Mouse (Mus musculus): ENCODE measurements around the gene Fryl. TPM values are rescaled to one million over a fixed set of nuclear protein-coding genes. Genes with fewer than 3 reads are reported as not detected.

Fryl gene
- polyA plus RNA-seq, 1 experiment from 2014 or later, result 48.0 TPM

DNA sequence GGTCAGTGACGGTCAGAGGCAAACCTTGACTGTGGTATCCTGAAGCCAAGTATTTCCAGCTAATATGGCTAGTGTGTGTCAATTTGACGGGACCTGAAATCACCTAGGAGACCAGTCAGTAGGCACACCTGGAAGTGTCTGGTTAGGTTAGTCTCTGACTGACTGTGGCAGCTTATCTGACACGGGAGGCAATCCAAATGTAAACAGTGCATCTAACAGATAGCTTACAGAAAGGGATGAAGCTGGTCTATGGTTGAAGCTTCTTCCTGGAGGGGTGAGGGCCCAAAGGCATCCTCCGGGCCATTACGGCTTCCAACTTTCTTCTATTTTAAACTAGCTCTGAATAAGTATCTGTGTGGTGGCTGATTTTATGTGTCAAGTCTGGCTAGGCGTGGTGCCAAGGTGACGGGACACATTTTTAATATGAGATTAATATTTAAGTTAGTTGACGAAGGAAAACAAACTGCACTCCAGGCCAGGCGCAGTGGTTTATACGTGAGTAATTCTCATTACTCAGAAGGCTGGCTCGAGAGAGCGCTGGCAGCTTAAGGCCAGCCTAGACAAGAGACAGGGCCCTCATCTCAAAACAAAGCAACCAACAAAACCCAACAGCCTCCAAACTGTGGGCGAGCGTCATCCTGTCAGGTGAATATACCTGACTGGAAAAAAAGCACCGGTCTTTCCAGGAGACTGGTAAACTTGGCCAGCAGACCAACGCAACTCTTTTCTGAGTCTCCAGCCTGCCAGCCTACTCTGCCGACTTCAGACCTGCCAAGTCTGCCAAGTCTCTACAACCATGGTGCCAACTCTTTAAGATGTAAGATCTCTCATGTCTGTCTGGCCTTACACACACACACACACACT, 23.2 kb downstream of the Fryl start:
- DNase-seq (ENCODE audit: low spot score) (peak; percentile 30), ATAC-seq (replicated peaks; ENCODE audit: low FRiP score) (no peak)
- H3K9me3 ChIP-seq (ENCODE audit: control insufficient read depth, low read length), result no peaks in the 10 kb centered on the region
- H3K4me2 ChIP-seq (ENCODE audit: low read depth, low read length, severe bottlenecking), result no peak overlapping the region
- H3K27me3 ChIP-seq (ENCODE audit: control insufficient read depth, insufficient read depth, low read length), result no peaks in the 10 kb centered on the region
- no peak overlapping the region for H3K27ac ChIP-seq (ENCODE audit: low read depth, low read length)
- WGBS, result 85% methylated on average over 17 of the region's 17 CpGs
- H3K36me3 ChIP-seq (ENCODE audit: control insufficient read depth, insufficient read depth, low read length), result no peaks in the 10 kb centered on the region
- no peak overlapping the region for H3K9ac ChIP-seq (ENCODE audit: low read length)
- H3K4me3 ChIP-seq (ENCODE audit: low read depth, low read length), result no peak overlapping the region
- peaks cover 4% of the 10 kb centered on the region; the same call in 1 of the 2 replicates for H3K4me1 ChIP-seq (replicated peaks; ENCODE audit: control insufficient read depth, insufficient read depth, low read length)

DNA sequence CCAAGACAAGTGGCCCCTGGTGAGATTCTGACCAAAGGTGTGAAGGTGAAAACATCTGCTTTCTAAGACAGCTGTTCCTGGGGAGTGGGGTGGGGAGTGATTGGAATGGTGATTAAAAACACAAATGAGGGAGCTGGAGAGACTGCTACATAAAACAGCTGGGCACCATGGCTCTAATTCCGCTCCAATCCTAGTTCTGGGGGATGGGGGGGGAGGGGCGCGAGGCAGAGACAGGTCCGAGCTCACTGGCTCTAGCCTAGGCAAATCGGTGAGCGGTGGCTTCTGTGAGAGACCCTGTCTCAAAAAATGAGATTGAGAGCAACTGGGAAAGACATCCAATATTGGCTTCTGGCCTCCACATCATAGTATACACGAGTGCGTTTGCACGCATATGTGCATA, 24.2 kb downstream of the Fryl start:
- Histone ChIP-seq H3K27ac (ENCODE audit: low read depth, low read length) (no peak overlapping the region), H3K9me3 (ENCODE audit: control insufficient read depth, low read length) (no peaks in the 10 kb centered on the region), H3K27me3 (ENCODE audit: control insufficient read depth, insufficient read depth, low read length) (no peaks in the 10 kb centered on the region), H3K9ac (ENCODE audit: low read length) (no peak overlapping the region), H3K36me3 (ENCODE audit: control insufficient read depth, insufficient read depth, low read length) (no peaks in the 10 kb centered on the region), H3K4me1 (replicated peaks; ENCODE audit: control insufficient read depth, insufficient read depth, low read length) (peaks cover 4% of the 10 kb centered on the region; the same call in 1 of the 2 replicates), H3K4me3 (ENCODE audit: low read depth, low read length) (no peak overlapping the region), H3K4me2 (ENCODE audit: low read depth, low read length, severe bottlenecking) (no peak overlapping the region)
- ATAC-seq (replicated peaks; ENCODE audit: low FRiP score) (no peak), DNase-seq (ENCODE audit: low spot score) (peak; percentile 51)
- WGBS, result 22% methylated on average over 9 of the region's 9 CpGs

DNA sequence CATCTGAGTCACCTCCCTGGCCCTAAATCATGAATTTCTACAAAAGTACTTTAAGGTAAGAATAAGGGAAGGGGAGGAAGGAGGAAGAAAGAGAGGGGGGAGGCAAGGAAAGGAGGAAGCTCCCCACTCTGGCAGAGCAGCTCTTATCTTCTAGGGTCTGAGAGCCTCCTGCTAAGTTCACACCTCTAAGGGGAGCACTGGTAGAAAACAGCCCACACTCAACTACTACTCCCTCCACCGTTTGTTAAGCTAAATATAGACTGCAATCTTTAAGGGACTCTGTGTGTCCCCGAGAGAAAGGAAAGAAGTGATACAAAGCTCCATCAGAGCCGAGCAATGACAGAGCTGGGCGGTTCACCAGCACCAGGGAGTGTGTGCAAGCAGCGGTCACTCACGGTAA, 24.6 kb downstream of the Fryl start:
- DNase-seq (ENCODE audit: low spot score), result peak; percentile 4
- no peak overlapping the region for H3K4me2 ChIP-seq (ENCODE audit: low read depth, low read length, severe bottlenecking)
- H3K4me3 ChIP-seq (ENCODE audit: low read depth, low read length), result no peak overlapping the region
- no peak overlapping the region for H3K27ac ChIP-seq (ENCODE audit: low read depth, low read length)
- no peaks in the 10 kb centered on the region for H3K27me3 ChIP-seq (ENCODE audit: control insufficient read depth, insufficient read depth, low read length)
- H3K9me3 ChIP-seq (ENCODE audit: control insufficient read depth, low read length), result no peaks in the 10 kb centered on the region
- H3K4me1 ChIP-seq (replicated peaks; ENCODE audit: control insufficient read depth, insufficient read depth, low read length), result peaks cover 2% of the 10 kb centered on the region; the same call in 1 of the 2 replicates
- no peak for ATAC-seq (replicated peaks; ENCODE audit: low FRiP score)
- WGBS, result 14% methylated on average over 6 of the region's 6 CpGs
- no peaks in the 10 kb centered on the region for H3K36me3 ChIP-seq (ENCODE audit: control insufficient read depth, insufficient read depth, low read length)
- no peak overlapping the region for H3K9ac ChIP-seq (ENCODE audit: low read length)

DNA sequence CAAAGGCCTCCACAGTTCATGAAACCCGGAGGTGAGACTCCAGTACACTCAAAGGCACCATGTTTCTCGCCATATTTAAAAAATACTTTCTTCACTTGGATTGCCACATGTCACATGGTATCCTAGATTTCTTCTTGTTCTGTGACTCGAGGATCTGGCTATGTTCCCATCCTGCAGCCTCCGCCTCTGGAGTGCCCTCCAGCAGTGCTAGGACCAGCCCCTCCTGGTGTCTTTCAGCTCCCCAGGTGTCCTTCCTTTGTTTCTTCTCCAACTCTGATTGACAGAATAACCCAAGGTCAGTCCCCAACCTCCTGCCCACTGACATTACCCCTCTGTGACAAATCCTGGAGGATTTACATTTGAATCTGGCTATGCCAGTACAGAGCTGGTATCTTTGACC, 26.2 kb downstream of the Fryl start:
- Histone ChIP-seq H3K4me3 (ENCODE audit: low read depth, low read length) (no peak overlapping the region), H3K36me3 (ENCODE audit: control insufficient read depth, insufficient read depth, low read length) (no peaks in the 10 kb centered on the region), H3K9me3 (ENCODE audit: control insufficient read depth, low read length) (no peaks in the 10 kb centered on the region), H3K27me3 (ENCODE audit: control insufficient read depth, insufficient read depth, low read length) (no peaks in the 10 kb centered on the region), H3K9ac (ENCODE audit: low read length) (no peak overlapping the region), H3K4me2 (ENCODE audit: low read depth, low read length, severe bottlenecking) (no peak overlapping the region), H3K4me1 (replicated peaks; ENCODE audit: control insufficient read depth, insufficient read depth, low read length) (no peaks in the 10 kb centered on the region; the same call in 1 of the 2 replicates), H3K27ac (ENCODE audit: low read depth, low read length) (no peak overlapping the region)
- 46% methylated on average over 4 of the region's 4 CpGs for WGBS
- DNase-seq (ENCODE audit: low spot score), result no peak
- ATAC-seq (replicated peaks; ENCODE audit: low FRiP score), result no peak

DNA sequence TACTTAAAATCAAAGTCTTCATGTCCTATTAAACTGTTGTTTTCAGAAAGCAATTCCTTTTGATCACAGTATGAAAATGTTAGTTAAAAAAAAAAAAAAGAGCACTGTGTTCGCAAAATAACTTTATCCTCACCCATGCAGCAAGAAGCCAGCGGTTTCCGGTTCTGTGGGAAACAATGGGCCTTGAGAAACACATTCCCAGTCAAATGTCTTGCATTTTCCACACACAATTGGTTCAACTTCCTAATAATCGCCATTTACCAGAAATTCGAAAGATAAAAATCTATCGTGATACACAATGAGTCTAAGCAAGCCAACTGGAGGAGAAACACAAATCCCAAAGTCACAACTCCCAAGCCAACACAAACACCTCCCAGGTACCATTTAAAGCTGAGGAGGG, 27.0 kb downstream of the Fryl start:
- H3K36me3 ChIP-seq (ENCODE audit: control insufficient read depth, insufficient read depth, low read length), result no peaks in the 10 kb centered on the region
- H3K9ac ChIP-seq (ENCODE audit: low read length), result no peak overlapping the region
- no peak overlapping the region for H3K27ac ChIP-seq (ENCODE audit: low read depth, low read length)
- no peaks in the 10 kb centered on the region for H3K9me3 ChIP-seq (ENCODE audit: control insufficient read depth, low read length)
- H3K4me3 ChIP-seq (ENCODE audit: low read depth, low read length), result no peak overlapping the region
- ATAC-seq (replicated peaks; ENCODE audit: low FRiP score) (no peak), DNase-seq (ENCODE audit: low spot score) (no peak)
- H3K4me2 ChIP-seq (ENCODE audit: low read depth, low read length, severe bottlenecking), result no peak overlapping the region
- no peaks in the 10 kb centered on the region; the same call in 1 of the 2 replicates for H3K4me1 ChIP-seq (replicated peaks; ENCODE audit: control insufficient read depth, insufficient read depth, low read length)
- 85% methylated on average over 6 of the region's 6 CpGs for WGBS
- no peaks in the 10 kb centered on the region for H3K27me3 ChIP-seq (ENCODE audit: control insufficient read depth, insufficient read depth, low read length)

DNA sequence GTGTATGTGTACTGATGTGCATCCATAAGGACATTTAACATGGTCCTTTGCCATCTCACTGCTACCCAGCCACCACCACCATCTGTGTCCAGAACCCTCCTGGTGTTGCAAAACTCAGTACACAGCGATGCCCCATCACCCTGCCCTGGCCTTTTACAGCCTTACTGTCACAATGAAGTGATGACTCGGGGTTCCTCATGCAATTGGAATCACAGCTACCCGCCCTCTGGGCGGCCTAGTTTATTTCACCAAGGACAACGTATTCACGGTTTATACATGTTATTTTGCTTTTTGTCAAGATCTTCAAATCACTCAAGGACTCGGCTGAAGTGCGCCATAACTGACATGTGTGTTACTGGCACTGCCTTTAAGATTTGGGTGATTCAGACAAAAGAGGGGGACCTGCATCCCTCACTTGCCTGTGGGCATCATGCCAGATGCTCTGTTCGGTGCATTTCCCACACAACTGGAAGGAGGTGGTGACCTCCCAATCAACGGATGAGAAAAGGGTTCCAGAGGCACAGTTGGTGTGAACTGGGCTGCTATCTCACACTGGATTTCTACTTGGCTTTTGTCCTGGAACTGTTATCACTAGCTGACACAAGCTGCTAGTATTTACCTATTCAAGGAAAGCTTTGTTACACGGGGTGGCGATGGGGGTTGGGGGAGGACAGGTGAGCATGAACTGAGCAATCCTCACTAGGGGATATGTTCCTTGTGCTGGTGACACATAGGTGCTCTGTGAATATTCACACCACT, 27.9 kb downstream of the Fryl start:
- DNase-seq (ENCODE audit: low spot score) (no peak), ATAC-seq (replicated peaks; ENCODE audit: low FRiP score) (no peak)
- Histone ChIP-seq H3K4me3 (ENCODE audit: low read depth, low read length) (no peak overlapping the region), H3K9me3 (ENCODE audit: control insufficient read depth, low read length) (no peaks in the 10 kb centered on the region), H3K4me2 (ENCODE audit: low read depth, low read length, severe bottlenecking) (no peak overlapping the region), H3K9ac (ENCODE audit: low read length) (no peak overlapping the region), H3K4me1 (replicated peaks; ENCODE audit: control insufficient read depth, insufficient read depth, low read length) (no peaks in the 10 kb centered on the region; the same call in 1 of the 2 replicates), H3K36me3 (ENCODE audit: control insufficient read depth, insufficient read depth, low read length) (no peaks in the 10 kb centered on the region), H3K27ac (ENCODE audit: low read depth, low read length) (no peak overlapping the region), H3K27me3 (ENCODE audit: control insufficient read depth, insufficient read depth, low read length) (no peaks in the 10 kb centered on the region)
- WGBS, result 89% methylated on average over 12 of the region's 12 CpGs

DNA sequence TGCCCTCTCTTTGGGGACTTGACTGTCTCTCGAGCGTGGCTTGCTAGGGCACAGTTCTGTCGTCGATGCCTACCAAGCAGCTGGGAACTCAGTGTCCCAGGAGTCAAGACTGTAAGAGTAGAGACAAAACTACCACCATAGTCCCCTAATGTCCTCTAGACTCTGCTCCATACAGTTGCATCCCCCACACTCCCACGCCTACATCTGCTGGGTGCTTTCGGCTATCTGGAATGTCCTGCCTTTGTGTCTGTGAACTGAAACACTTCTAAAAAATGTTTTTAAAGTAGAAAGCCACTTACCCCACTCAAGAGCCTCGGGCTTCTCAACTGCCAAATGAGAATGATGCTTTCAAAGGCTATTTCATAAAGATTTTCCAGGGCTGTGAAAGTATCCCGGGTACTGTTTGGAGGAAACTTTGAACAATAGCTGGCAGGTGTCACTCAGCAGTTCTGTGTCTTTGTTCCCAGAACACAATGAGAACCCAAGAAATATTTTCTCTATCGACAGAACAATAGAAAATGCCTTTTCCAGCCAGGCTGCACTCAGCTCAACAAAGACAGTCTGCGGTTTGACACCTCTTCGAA, 28.8 kb downstream of the Fryl start:
- no peaks in the 10 kb centered on the region for H3K36me3 ChIP-seq (ENCODE audit: control insufficient read depth, insufficient read depth, low read length)
- no peak for DNase-seq (ENCODE audit: low spot score)
- 72% methylated on average over 11 of the region's 11 CpGs for WGBS
- H3K27ac ChIP-seq (ENCODE audit: low read depth, low read length), result no peak overlapping the region
- no peak overlapping the region for H3K4me2 ChIP-seq (ENCODE audit: low read depth, low read length, severe bottlenecking)
- no peaks in the 10 kb centered on the region; the same call in 1 of the 2 replicates for H3K4me1 ChIP-seq (replicated peaks; ENCODE audit: control insufficient read depth, insufficient read depth, low read length)
- no peak for ATAC-seq (replicated peaks; ENCODE audit: low FRiP score)
- no peaks in the 10 kb centered on the region for H3K27me3 ChIP-seq (ENCODE audit: control insufficient read depth, insufficient read depth, low read length)
- no peak overlapping the region for H3K4me3 ChIP-seq (ENCODE audit: low read depth, low read length)
- no peaks in the 10 kb centered on the region for H3K9me3 ChIP-seq (ENCODE audit: control insufficient read depth, low read length)
- H3K9ac ChIP-seq (ENCODE audit: low read length), result no peak overlapping the region

DNA sequence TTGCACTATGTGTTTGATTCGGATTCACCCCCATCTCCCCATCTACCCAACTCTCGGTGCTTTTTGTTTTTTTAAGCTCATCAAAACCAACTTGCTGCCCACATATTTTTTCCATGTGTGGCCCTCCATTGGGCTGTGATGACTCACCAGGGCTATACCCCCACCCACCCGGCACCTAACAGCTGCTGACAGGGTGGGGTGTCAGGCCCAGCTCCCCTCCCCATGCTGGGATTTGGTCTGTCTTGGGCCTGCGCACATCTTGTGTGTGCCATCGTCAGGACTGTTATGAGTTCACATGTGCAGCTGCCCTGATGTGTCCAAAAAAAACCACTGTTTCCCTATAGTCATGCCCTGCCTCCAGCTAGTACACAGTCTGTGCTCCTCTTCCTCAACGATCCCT, 33.4 kb downstream of the Fryl start:
- ATAC-seq (replicated peaks; ENCODE audit: low FRiP score), result no peak
- Histone ChIP-seq H3K4me2 (ENCODE audit: low read depth, low read length, severe bottlenecking) (no peak overlapping the region), H3K27me3 (ENCODE audit: control insufficient read depth, insufficient read depth, low read length) (no peaks in the 10 kb centered on the region), H3K4me1 (replicated peaks; ENCODE audit: control insufficient read depth, insufficient read depth, low read length) (no peaks in the 10 kb centered on the region; the same call in 1 of the 2 replicates), H3K9me3 (ENCODE audit: control insufficient read depth, low read length) (no peaks in the 10 kb centered on the region), H3K4me3 (ENCODE audit: low read depth, low read length) (no peak overlapping the region), H3K9ac (ENCODE audit: low read length) (no peak overlapping the region), H3K36me3 (ENCODE audit: control insufficient read depth, insufficient read depth, low read length) (no peaks in the 10 kb centered on the region), H3K27ac (ENCODE audit: low read depth, low read length) (no peak overlapping the region)
- no peak for DNase-seq (ENCODE audit: low spot score)
- 87% methylated on average over 6 of the region's 6 CpGs for WGBS

Measured in forebrain, embryonic 11.5 days (tissue).